Mouse (Mus musculus): ENCODE results near the gene 6430531B16Rik.

6430531B16Rik gene

DNA sequence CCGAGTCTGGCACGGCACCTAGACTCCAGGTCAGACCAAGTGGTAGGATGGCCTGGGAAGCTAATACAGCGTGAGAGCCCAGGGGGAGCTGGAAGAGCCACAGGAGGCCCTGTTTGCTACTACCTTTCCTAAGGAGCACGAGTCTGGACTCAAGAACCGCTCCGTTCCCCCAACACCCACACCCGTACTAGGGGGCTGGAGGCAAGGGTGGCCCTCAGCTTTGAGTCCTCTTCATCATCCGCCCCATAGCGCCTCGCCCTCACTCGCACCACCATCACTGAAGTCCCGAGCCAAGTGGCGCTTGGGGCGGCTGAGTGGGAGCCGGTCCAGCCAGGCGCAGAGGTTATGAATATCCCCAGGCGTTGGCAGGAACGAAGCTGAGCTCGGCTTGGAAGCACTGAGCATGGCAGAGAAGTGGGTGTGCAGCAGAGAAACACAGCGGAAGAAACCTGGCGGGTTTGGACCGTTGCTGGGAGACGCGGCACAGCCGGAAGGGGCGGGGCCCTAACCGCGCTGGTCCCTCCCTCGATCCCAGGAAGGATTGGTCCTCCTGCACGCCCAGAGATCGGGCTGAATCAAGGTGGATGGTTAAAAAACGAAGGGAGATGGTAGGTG lies at the start of gene 6430531B16Rik:
6430531B16Rik (minus strand) TSS at position 478 of the 615 bp plus-strand sequence.
- peak; percentile 79 to 91 for DNase-seq (ENCODE audit: low spot score in 2 of 2)

GRCm38 (mm10) chr7:140011336-140011735 lies 32.8 kb upstream of the 6430531B16Rik start:
- DNase-seq (ENCODE audit: low spot score in 2 of 2), result peak in 1 of 2 experiments; percentile 1

DNA sequence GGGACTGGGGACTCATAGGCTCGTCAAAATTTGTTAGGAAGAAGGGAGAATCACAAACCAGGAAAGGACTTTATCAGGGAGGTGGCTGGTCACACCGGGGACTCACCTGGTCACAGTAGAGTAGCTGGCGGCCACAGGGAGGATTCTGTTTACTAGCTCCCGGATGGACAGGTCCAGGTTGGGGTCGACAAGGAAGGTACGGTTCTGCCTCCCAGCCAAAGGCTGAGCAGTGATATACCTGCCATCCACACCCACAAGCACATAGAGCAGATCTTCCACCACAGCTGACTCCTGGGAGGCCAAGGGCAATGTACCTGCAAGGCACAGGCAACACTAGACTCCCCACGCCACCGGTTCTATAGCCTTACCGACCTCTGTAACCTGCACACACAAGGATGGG lies 29.2 kb upstream of the 6430531B16Rik start:
- peak in 1 of 2 experiments; percentile 0 for DNase-seq (ENCODE audit: low spot score in 2 of 2)

GRCm38 (mm10) chr7:140006861-140007611 lies 28.5 kb upstream of the 6430531B16Rik start:
- DNase-seq (ENCODE audit: low spot score in 2 of 2), result no peak

- DNase-seq (ENCODE audit: low spot score in 2 of 2), result peak in 1 of 2 experiments; percentile 0
Measured at GRCm38 (mm10) chr7:140004666-140005065, 26.1 kb upstream of the 6430531B16Rik start.

GRCm38 (mm10) chr7:140001086-140001740 lies 22.7 kb upstream of the 6430531B16Rik start:
- no peak for DNase-seq (ENCODE audit: low spot score in 2 of 2)

DNA sequence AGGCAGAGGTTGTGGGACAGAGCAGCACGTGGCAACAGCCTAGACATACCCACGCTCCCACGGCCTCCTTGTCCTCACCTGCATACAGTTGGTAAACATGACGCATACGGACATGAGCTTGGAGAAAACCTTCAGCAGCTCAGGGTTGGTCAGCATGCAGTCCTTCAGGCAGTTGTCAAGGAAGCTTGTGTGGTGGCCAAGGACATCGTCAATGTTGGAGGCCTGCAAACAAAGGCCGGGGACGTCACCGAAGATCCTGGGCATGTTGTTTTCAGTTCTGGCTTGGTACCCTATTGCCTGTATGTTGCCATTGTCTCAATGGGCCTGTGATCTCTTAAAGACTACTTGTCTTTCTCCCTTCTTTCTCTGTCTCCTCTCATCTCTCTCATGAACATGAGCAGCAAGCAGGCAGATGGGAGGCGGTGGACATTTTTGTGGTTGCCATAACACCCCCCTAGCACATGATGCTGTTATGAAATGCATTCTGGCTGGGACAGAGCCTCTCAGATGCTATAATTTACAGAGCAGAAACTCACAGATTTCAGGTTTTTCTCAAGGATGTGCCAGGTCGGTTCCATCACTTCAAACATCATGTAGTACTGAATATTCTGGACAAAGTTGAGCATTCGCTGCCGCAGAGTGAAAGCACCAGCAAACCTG lies 20.3 kb upstream of the 6430531B16Rik start:
- peak; percentile 33 to 36 for DNase-seq (ENCODE audit: low spot score in 2 of 2)

GRCm38 (mm10) chr7:139994676-139995075 lies 16.1 kb upstream of the 6430531B16Rik start:
- DNase-seq (ENCODE audit: low spot score in 2 of 2), result peak in 1 of 2 experiments; percentile 83

DNA sequence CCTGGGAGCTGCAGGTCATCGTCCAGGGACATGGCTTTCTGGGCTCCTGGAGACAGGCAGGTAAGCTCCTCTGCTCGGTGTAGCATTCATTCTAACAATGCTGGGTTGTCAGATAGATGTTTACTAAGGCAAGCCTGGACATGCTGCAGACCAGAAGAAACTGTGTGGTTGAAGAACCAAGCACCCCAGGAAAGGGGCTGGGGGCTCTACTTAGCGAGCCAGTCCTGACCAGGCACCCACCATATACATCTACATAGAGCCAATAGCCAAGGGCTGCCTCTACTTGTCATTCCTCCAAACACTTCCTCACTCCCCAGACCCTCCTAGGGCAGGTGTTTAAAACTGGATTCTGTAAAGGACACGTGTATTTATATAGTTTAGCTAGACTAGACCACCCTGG lies 15.6 kb upstream of the 6430531B16Rik start:
- no peak for DNase-seq (ENCODE audit: low spot score in 2 of 2)

GRCm38 (mm10) chr7:139993532-139993931 lies 15.0 kb upstream of the 6430531B16Rik start:
- DNase-seq (ENCODE audit: low spot score in 2 of 2), result no peak

GRCm38 (mm10) chr7:139992406-139992805 lies 13.9 kb upstream of the 6430531B16Rik start, which contains the start of gene Adam8:
Adam8 (minus strand) TSS chr7:139992562.
- no peak for DNase-seq (ENCODE audit: low spot score in 2 of 2)

DNA sequence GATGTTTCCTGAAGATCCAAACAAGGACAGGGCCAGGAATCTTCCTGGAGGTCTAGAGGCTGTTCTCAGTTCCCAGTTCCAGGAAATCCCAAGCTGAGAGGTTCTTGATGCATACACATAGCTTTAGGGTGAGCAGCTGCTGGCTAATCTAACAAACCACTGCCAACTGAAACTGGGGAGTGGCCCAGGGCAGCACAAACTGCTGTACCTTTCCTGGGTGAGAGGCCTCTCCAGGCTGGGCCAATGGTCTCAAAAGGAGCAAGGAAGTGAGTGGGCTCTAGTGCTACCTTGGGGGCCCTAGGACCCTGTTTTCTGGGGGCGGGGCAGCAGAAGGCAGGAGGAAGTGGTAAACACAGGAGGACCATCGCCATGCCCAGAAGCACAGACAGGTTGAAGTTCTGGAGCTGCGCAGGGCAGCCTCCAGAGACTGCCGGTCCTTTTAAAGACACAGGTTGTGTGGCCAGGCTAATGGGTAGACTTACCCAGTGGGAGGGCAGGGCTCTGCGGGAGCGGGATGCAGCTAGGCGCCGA lies 12.4 kb upstream of the 6430531B16Rik start:
- no peak for DNase-seq (ENCODE audit: low spot score in 2 of 2)

DNA sequence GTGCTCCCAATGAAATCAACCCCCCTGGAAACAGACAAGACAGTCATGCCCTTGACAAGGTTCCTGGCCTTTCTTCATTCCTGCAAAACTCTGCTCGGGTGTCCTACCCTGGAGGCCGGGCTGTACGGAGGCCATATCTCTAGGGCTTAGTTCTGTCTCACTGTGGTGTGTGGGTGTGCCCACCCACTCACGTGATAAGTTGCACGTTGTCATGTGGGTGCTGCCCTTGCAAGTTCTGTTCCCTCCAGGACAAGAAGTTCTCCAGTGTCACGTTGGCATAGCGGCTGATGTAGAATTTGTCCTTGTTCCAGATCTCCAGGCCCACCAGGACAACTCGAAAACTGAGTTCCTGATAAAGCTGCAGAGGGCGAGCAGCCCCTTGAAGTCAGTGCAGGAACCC lies 9.7 kb upstream of the 6430531B16Rik start:
- DNase-seq (ENCODE audit: low spot score in 2 of 2), result no peak

DNA sequence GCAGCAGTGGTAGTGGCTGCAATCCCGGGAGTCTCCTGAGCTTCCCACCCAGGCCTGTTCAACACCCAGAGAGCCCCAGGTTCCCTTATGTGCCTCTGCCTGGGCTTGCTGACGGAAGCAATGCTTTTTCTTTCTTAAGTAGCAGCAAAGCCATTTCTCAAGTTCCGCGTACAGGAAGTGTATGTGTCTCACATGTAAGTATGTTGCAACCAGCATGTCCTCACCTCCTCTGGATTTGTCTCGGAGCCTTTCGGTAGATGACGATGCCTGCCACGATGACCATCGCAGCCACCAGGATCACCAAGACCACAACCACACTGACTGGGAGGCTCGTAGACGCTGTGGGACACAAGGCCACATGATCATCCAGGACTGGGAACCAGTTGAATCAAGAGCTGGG lies 6.0 kb upstream of the 6430531B16Rik start:
- DNase-seq (ENCODE audit: low spot score in 2 of 2), result no peak

DNA sequence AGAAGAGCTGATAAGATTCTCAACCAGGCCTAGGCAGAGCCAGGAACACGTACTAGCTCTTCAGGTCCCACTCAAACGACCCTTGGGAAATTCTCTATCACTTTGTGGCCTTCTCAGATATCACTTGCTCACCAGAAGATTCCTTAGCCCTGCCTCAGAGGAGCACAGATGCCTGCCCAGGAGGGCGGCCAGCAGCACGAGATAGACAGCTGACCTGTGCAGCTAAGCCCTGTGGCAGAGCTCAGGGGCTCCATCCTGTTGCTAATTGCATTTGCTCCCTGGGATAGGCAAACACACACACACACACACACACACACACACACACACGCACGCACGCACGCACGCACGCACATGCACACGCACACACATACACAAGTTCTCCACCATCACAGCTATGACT lies 3.5 kb upstream of the 6430531B16Rik start:
- no peak for DNase-seq (ENCODE audit: low spot score in 2 of 2)

DNA sequence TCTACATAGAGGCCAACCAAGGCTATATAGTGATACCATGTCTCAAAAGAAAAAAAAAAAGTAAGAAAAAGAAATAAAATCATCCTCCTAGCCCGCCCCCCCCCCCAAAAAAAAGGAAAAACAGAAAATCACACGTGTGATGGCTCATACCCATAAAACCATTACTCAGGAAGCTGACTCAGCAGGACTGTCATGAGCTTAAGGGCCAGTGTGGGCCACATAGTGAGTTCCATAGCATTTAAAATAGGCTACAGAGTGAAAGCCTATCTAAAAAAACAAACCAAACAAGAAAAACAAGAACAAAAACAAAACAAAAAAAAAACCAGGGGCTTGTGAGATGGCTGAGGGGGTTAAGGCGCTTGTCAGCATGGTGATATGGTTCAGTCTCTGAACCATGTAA lies 2.2 kb upstream of the 6430531B16Rik start:
- DNase-seq (ENCODE audit: low spot score in 2 of 2), result no peak

DNA sequence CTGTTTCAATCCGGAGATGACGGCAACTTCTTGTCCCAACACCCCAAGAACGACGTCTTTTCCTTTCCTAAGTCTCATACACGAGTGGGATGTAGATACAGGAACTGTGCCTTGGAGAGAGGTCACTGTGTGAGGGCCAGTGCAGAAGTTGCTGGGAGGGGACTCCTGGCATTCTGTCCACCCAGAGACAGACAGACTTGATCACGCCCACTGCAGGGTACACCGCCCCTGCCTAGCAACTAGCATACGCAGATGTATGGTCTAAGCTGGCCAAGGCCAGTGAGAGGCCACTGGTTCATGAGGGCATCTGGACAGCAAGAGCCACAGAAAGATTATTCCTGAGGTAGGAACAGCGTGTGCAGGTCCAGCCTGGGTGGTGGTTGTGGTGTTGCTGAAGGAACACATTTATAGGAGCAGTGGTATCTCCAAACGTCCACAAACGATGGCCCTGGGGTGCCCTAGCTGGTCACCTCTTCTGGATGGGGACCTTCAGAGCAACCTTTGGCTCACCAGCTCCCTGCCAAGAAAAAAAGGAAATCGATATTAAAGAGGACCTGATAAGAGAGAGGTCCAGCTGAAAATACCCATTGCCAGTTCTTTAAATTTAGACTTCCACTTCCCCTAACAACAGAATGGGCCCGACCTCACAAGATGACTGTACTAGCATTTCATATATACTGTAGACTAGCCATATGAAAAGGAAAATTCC lies 610 bp upstream of the 6430531B16Rik start:
- peak in 1 of 2 experiments; percentile 32 for DNase-seq (ENCODE audit: low spot score in 2 of 2)

DNA sequence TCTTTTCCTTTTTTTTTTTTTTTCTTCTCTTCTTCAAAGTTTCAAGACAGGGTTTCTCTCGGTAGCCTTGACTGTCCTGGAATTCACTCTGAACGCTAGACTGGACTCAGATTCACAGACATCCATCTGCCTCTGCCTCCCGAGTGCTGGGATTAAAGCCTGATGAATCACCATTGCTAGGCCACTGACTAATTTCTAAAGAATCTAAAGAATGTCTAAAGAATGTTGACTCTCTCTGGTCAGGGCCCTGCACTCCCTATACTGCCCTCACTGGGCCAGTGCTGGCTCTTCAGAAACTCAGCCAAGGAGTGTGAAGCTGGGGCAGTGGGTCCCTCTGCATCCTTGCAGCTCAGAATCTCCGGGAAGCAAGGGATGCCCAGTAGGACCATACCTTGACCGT lies 3.1 kb downstream of the 6430531B16Rik start:
- DNase-seq (ENCODE audit: low spot score in 2 of 2), result no peak

GRCm38 (mm10) chr7:139974307-139974706 lies 4.2 kb downstream of the 6430531B16Rik start:
- no peak for DNase-seq (ENCODE audit: low spot score in 2 of 2)

- DNase-seq (ENCODE audit: low spot score in 2 of 2), result no peak
Measured at GRCm38 (mm10) chr7:139972923-139973331, 5.6 kb downstream of the 6430531B16Rik start.

GRCm38 (mm10) chr7:139971436-139971835 lies 7.1 kb downstream of the 6430531B16Rik start:
- no peak for DNase-seq (ENCODE audit: low spot score in 2 of 2)

All from left cerebral cortex, adult 9 months (tissue).